Mouse (Mus musculus) 416B (cell line): ENCODE data around the gene Olfr339.
"Not testable (repeated sequence)": the region's sequence is repeated elsewhere in the genome, so short reads cannot be mapped to it uniquely, and the experiment has no call there.

Experiments used
- DNase-seq: peaks from one replicate; pipeline ENCODE4 v3.0.0; 2011; ENCODE audit warnings: low read depth

Olfr339 gene

GRCm38 (mm10) chr2:36418647-36419046, at the start of gene Olfr339:
Olfr339 (plus strand) TSS chr2:36418947.
- no peak for DNase-seq

GRCm38 (mm10) chr2:36373219-36373618, 45.5 kb upstream of the Olfr339 start, which contains the start of gene Olfr338:
Olfr338 (plus strand) TSS chr2:36373519.
- DNase-seq = no peak

GRCm38 (mm10) chr2:36415174-36415573, 3.6 kb upstream of the Olfr339 start:
- DNase-seq = not testable (repeated sequence)

GRCm38 (mm10) chr2:36415591-36415990, 3.2 kb upstream of the Olfr339 start:
- not testable (repeated sequence) for DNase-seq

GRCm38 (mm10) chr2:36452287-36452686, 33.5 kb downstream of the Olfr339 start, which contains the start of gene Olfr340:
Olfr340 (plus strand) TSS chr2:36452587.
- no peak for DNase-seq

- no peak for DNase-seq
Observed at GRCm38 (mm10) chr2:36473634-36474033, 54.9 kb downstream of the Olfr339 start.
